ENCODE assay signal across 17 mouse cellular contexts in the genomic region with DNA sequence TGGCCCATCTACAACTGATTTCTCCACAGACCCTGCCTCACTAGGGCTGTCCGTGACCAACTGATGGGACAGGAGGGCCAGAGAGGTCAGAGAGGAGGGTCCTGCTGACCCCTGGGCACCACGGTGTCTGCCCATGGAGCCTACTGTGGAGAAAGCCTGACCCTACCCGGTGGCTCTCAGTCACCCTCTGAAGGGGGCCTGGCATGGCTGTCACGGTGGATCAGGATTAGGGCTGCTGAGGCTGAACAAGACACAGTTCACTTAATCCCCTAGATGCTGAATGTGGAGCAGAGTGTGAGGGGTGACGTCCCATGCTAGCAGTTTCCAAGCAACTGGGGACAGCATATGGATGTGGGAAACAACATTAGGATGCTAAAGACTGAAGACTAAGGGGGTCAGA. TPM values are rescaled to one million over a fixed set of nuclear protein-coding genes. Genes with fewer than 3 reads are reported as not detected.
"Had no signal": no experiment of that assay in that cellular context is flagged by ENCODE, and none has a peak within 500 bp of the region (broad histone marks: within the 10 kb centered on the region; RNA-seq: fewer than 3 reads in every experiment).

No protein-coding gene starts in this region.

- ATAC-seq: lung, postnatal 0 days had no signal

- H3K9me3 ChIP-seq: limb, embryonic 13.5 days had no signal

- H3K27ac ChIP-seq: kidney, postnatal 0 days; limb, embryonic 13.5 days; liver, embryonic 14.5 days; neural tube, embryonic 12.5 days; stomach, postnatal 0 days had no signal

- DNase-seq: kidney, adult 11 months; kidney, adult 9 months; kidney, postnatal 36 days; layer of hippocampus, adult 9-11 months; left cerebral cortex, postnatal 4 days; lung, adult 2 months; lung, postnatal 4 days had no signal

- H3K4me3 ChIP-seq: limb, embryonic 13.5 days; megakaryocyte, embryonic 14.5 days; neural tube, embryonic 12.5 days had no signal

- H3K27me3 ChIP-seq: limb, embryonic 13.5 days; neural tube, embryonic 12.5 days had no signal

- H3K36me3 ChIP-seq: limb, embryonic 13.5 days; neural tube, embryonic 12.5 days had no signal

- H3K9ac ChIP-seq: limb, embryonic 13.5 days; liver, embryonic 14.5 days; neural tube, embryonic 12.5 days had no signal

- H3K4me1 ChIP-seq: neural tube, embryonic 12.5 days had no signal

- H3K4me2 ChIP-seq: limb, embryonic 13.5 days; neural tube, embryonic 12.5 days had no signal

RNA-seq across cellular contexts. Expression of a gene that starts 9.3 kb away (rescaled TPM):
- total RNA-seq: monocyte, adult 5-6 weeks; neutrophil, adult 5-6 weeks had no signal

RNA-seq across cellular contexts. Expression of a gene that starts 24.4 kb away (rescaled TPM):
- total RNA-seq: liver, adult 2 months; monocyte, adult 5-6 weeks; neutrophil, adult 5-6 weeks had no signal
- polyA plus RNA-seq: liver, adult 2 months had no signal

RNA-seq across cellular contexts. Expression of a gene that starts 40.0 kb away (rescaled TPM):
- total RNA-seq: left cerebral cortex, postnatal 4 days; monocyte, adult 5-6 weeks; neutrophil, adult 5-6 weeks had no signal
- polyA plus RNA-seq: limb, embryonic 13.5 days; liver, adult 2 months; liver, embryonic 14.5 days had no signal
